10 mouse cellular contexts compared by ENCODE assay signal in the genomic region with DNA sequence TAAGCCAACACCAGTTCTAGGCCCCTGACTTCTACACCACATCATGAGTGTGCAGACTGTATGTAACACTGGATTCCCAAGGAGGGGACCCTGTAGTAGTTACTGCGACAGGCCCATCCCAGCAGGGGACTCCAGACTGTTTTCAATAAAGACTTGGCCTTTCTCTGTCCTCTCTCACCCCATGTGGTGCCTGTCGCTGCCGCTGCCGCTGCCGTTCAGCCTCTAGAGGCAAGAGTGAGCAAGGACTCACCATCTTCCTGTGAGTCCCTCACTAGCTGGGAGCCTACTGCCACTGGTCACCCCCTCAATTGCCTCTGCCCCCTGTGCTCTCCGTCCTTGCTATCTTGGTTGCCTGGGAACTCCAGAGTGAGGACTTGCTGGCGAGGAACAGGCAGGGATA. TPM values are rescaled to one million over a fixed set of nuclear protein-coding genes. Genes with fewer than 3 reads are reported as not detected.
DNase-seq lines count a peak whose midpoint lies in the region; ATAC-seq and TF ChIP-seq lines count a peak whose summit lies in the region.
"Had no signal": no experiment of that assay in that cellular context is flagged by ENCODE, and none has a peak within 500 bp of the region (broad histone marks: within the 10 kb centered on the region; RNA-seq: fewer than 3 reads in every experiment).

No protein-coding gene starts in this region.

- no peak overlapping the region for H3K27ac ChIP-seq in kidney, postnatal 0 days
- H3K27ac ChIP-seq in kidney, embryonic 16.5 days (ENCODE audit: low read length), result no peak overlapping the region
- H3K27ac ChIP-seq in embryonic facial prominence, embryonic 12.5 days, result peak overlapping the region; percentile 46; the same call in 1 of the 2 replicates
- peak overlapping the region; percentile 19; the same call in 1 of the 2 replicates for H3K27ac ChIP-seq in hindbrain, embryonic 15.5 days (replicated peaks)
- peak overlapping the region; percentile 33 for H3K27ac ChIP-seq in neural tube, embryonic 13.5 days (replicated peaks)
- no peak overlapping the region for H3K27ac ChIP-seq in kidney, adult 2 months (ENCODE audit: insufficient read depth, low read depth, low read length)
- H3K27ac ChIP-seq: liver, embryonic 13.5 days had no signal

- no peak overlapping the region for H3K4me2 ChIP-seq in kidney, postnatal 0 days (ENCODE audit: low read length)
- H3K4me2 ChIP-seq in kidney, embryonic 16.5 days (replicated peaks; ENCODE audit: low read depth, low read length), result no peak overlapping the region
- peak overlapping the region; percentile 84 for H3K4me2 ChIP-seq in embryonic facial prominence, embryonic 12.5 days (replicated peaks)
- peak overlapping the region; percentile 94 for H3K4me2 ChIP-seq in hindbrain, embryonic 15.5 days
- H3K4me2 ChIP-seq in neural tube, embryonic 13.5 days, result peak overlapping the region; percentile 91
- H3K4me2 ChIP-seq: liver, embryonic 13.5 days had no signal

- TF ChIP-seq POLR2A in kidney, adult 2 months (IDR thresholded peaks at IDR 0.05; ENCODE audit: low read depth, low read length), result no peak

- DNase-seq in kidney, postnatal 0 days (ENCODE audit: low spot score), result no peak
- DNase-seq in spleen, adult 12 weeks (ENCODE audit: low spot score), result no peak
- no peak for DNase-seq in kidney, adult 2 months
- DNase-seq: cerebellum, postnatal 36 days; liver, embryonic 13.5 days had no signal

- H3K9ac ChIP-seq in kidney, postnatal 0 days (ENCODE audit: low read depth, low read length), result no peak overlapping the region
- H3K9ac ChIP-seq in kidney, embryonic 16.5 days (replicated peaks; ENCODE audit: low read length), result no peak overlapping the region
- peak overlapping the region; percentile 21; the same call in 1 of the 2 replicates for H3K9ac ChIP-seq in embryonic facial prominence, embryonic 12.5 days
- H3K9ac ChIP-seq in hindbrain, embryonic 15.5 days, result no peak overlapping the region
- H3K9ac ChIP-seq in neural tube, embryonic 13.5 days, result peak overlapping the region; percentile 10; the same call in 1 of the 2 replicates
- H3K9ac ChIP-seq: liver, embryonic 13.5 days had no signal

- H3K9me3 ChIP-seq in kidney, postnatal 0 days (replicated peaks; ENCODE audit: low read length), result no peaks in the 10 kb centered on the region
- no peaks in the 10 kb centered on the region for H3K9me3 ChIP-seq in kidney, embryonic 16.5 days (ENCODE audit: low read length)
- H3K9me3 ChIP-seq in embryonic facial prominence, embryonic 12.5 days, result no peaks in the 10 kb centered on the region
- no peaks in the 10 kb centered on the region for H3K9me3 ChIP-seq in hindbrain, embryonic 15.5 days
- H3K9me3 ChIP-seq in neural tube, embryonic 13.5 days, result no peaks in the 10 kb centered on the region
- H3K9me3 ChIP-seq: liver, embryonic 13.5 days had no signal

- peak; percentile 45; the same call in 1 of the 2 replicates for TF ChIP-seq CTCF in kidney, postnatal 0 days (IDR thresholded peaks at IDR 0.05; ENCODE audit: low read depth)
- no peak for TF ChIP-seq CTCF in kidney, adult 2 months (conservative IDR thresholded peaks at IDR 0.05; ENCODE audit: insufficient read depth, insufficient read length, low read depth, low read length)

- H3K27me3 ChIP-seq in kidney, postnatal 0 days (ENCODE audit: insufficient read depth, low read length), result no peaks in the 10 kb centered on the region
- no peaks in the 10 kb centered on the region for H3K27me3 ChIP-seq in kidney, embryonic 16.5 days (ENCODE audit: insufficient read depth, low read length)
- H3K27me3 ChIP-seq in embryonic facial prominence, embryonic 12.5 days, result no peaks in the 10 kb centered on the region
- no peaks in the 10 kb centered on the region for H3K27me3 ChIP-seq in hindbrain, embryonic 15.5 days
- H3K27me3 ChIP-seq in neural tube, embryonic 13.5 days, result no peaks in the 10 kb centered on the region
- H3K27me3 ChIP-seq in kidney, adult 2 months (replicated peaks; ENCODE audit: control insufficient read depth, insufficient read depth, low read length), result no peaks in the 10 kb centered on the region
- H3K27me3 ChIP-seq: Patski had no signal

- H3K4me3 ChIP-seq in kidney, postnatal 0 days (replicated peaks; ENCODE audit: low read depth, low read length), result no peak overlapping the region
- no peak overlapping the region for H3K4me3 ChIP-seq in kidney, embryonic 16.5 days (ENCODE audit: low read length)
- peak overlapping the region; percentile 19 for H3K4me3 ChIP-seq in embryonic facial prominence, embryonic 12.5 days
- no peak overlapping the region for H3K4me3 ChIP-seq in hindbrain, embryonic 15.5 days
- peak overlapping the region; percentile 92; the same call in 1 of the 2 replicates for H3K4me3 ChIP-seq in neural tube, embryonic 13.5 days
- no peak overlapping the region for H3K4me3 ChIP-seq in kidney, adult 2 months (ENCODE audit: insufficient read depth, low read depth, low read length)
- H3K4me3 ChIP-seq: liver, embryonic 13.5 days had no signal

- no peak for ATAC-seq in kidney, postnatal 0 days (replicated peaks; ENCODE audit: low FRiP score, low read depth)
- no peak for ATAC-seq in kidney, embryonic 16.5 days (ENCODE audit: low FRiP score, low TSS enrichment)
- no peak for ATAC-seq in embryonic facial prominence, embryonic 12.5 days (ENCODE audit: insufficient number of reproducible peaks, insufficient read depth, low FRiP score, low TSS enrichment)
- ATAC-seq in hindbrain, embryonic 15.5 days (ENCODE audit: low FRiP score, low read depth), result no peak
- no peak for ATAC-seq in neural tube, embryonic 13.5 days (ENCODE audit: low read depth)
- ATAC-seq: Patski had no signal

- H3K36me3 ChIP-seq in kidney, postnatal 0 days (ENCODE audit: insufficient read depth, low read length), result peaks cover 7% of the 10 kb centered on the region; the same call in 1 of the 2 replicates
- peaks cover 18% of the 10 kb centered on the region for H3K36me3 ChIP-seq in kidney, embryonic 16.5 days (ENCODE audit: insufficient read depth, low read length)
- H3K36me3 ChIP-seq in embryonic facial prominence, embryonic 12.5 days, result peaks cover 32% of the 10 kb centered on the region
- peaks cover 13% of the 10 kb centered on the region for H3K36me3 ChIP-seq in hindbrain, embryonic 15.5 days
- peaks cover 26% of the 10 kb centered on the region for H3K36me3 ChIP-seq in neural tube, embryonic 13.5 days
- H3K36me3 ChIP-seq in kidney, adult 2 months (ENCODE audit: control insufficient read depth, insufficient read depth, low read length), result no peaks in the 10 kb centered on the region
- H3K36me3 ChIP-seq: liver, embryonic 13.5 days had no signal

- peaks cover 22% of the 10 kb centered on the region; the same call in 1 of the 2 replicates for H3K4me1 ChIP-seq in kidney, postnatal 0 days (replicated peaks; ENCODE audit: insufficient read depth, low read length)
- H3K4me1 ChIP-seq in kidney, embryonic 16.5 days (ENCODE audit: insufficient read depth, low read length), result peaks cover 64% of the 10 kb centered on the region
- peaks cover 72% of the 10 kb centered on the region for H3K4me1 ChIP-seq in embryonic facial prominence, embryonic 12.5 days
- H3K4me1 ChIP-seq in hindbrain, embryonic 15.5 days (replicated peaks), result peaks cover 82% of the 10 kb centered on the region
- peaks cover 89% of the 10 kb centered on the region for H3K4me1 ChIP-seq in neural tube, embryonic 13.5 days (replicated peaks)
- no peaks in the 10 kb centered on the region for H3K4me1 ChIP-seq in kidney, adult 2 months (ENCODE audit: control insufficient read depth, insufficient read depth, low read length)

- 32% methylated on average over 7 of the region's 7 CpGs for WGBS in kidney, postnatal 0 days
- WGBS in kidney, embryonic 16.5 days, result 33% methylated on average over 7 of the region's 7 CpGs
- WGBS in embryonic facial prominence, embryonic 12.5 days, result 13% methylated on average over 7 of the region's 7 CpGs
- 17% methylated on average over 7 of the region's 7 CpGs for WGBS in hindbrain, embryonic 15.5 days
- WGBS in neural tube, embryonic 13.5 days, result 4% methylated on average over 7 of the region's 7 CpGs
- WGBS in kidney, adult 2 months, result 46% methylated on average over 7 of the region's 7 CpGs

RNA-seq across cellular contexts. Expression of a gene that starts 8.6 kb away (rescaled TPM):
- 5.3 and 5.8 TPM in 2 replicates for polyA plus RNA-seq in kidney, postnatal 0 days (2015; fragmentation: Nextera tagmentation; extraction: Ambion mirVana)
- 4.7 and 5.7 TPM in 2 replicates for polyA plus RNA-seq in kidney, embryonic 16.5 days (2015; fragmentation: Nextera tagmentation; extraction: Ambion mirVana)
- polyA plus RNA-seq in embryonic facial prominence, embryonic 12.5 days (2016; fragmentation: Nextera tagmentation; extraction: Ambion mirVana), result 15.1 and 17.5 TPM in 2 replicates
- 8.9 and 9.2 TPM in 2 replicates for polyA plus RNA-seq in hindbrain, embryonic 15.5 days (2015; fragmentation: Nextera tagmentation; extraction: Ambion mirVana)
- polyA plus RNA-seq in neural tube, embryonic 13.5 days (2015; fragmentation: Nextera tagmentation; extraction: Ambion mirVana), result 8.8 and 10.6 TPM in 2 replicates
- 2.7 and 3.1 TPM in 2 replicates for polyA plus RNA-seq in kidney, adult 2 months (2012; rRNA removed)

Comparison
In these comparisons a context has a peak if more than half of its experiments do, and no peak if none do; other contexts are left out.
1. H3K27ac ChIP-seq: peak in embryonic facial prominence, embryonic 12.5 days (single experiment), hindbrain, embryonic 15.5 days (single experiment) and neural tube, embryonic 13.5 days (single experiment); none in kidney, postnatal 0 days (single experiment), kidney, embryonic 16.5 days (single experiment) and kidney, adult 2 months (single experiment).
2. H3K4me2 ChIP-seq: peak in embryonic facial prominence, embryonic 12.5 days (single experiment), hindbrain, embryonic 15.5 days (single experiment) and neural tube, embryonic 13.5 days (single experiment); none in kidney, postnatal 0 days (single experiment) and kidney, embryonic 16.5 days (single experiment).
3. H3K4me3 ChIP-seq: peak in embryonic facial prominence, embryonic 12.5 days (single experiment) and neural tube, embryonic 13.5 days (single experiment); none in kidney, postnatal 0 days (single experiment), kidney, embryonic 16.5 days (single experiment), hindbrain, embryonic 15.5 days (single experiment) and kidney, adult 2 months (single experiment).
4. H3K9ac ChIP-seq: peak in embryonic facial prominence, embryonic 12.5 days (single experiment) and neural tube, embryonic 13.5 days (single experiment); none in kidney, postnatal 0 days (single experiment), kidney, embryonic 16.5 days (single experiment) and hindbrain, embryonic 15.5 days (single experiment).